Mouse (Mus musculus) heart, adult 18-20 months (tissue): ENCODE data around the gene Olfr322. TPM values are rescaled to one million over a fixed set of nuclear protein-coding genes. Genes with fewer than 3 reads are reported as not detected.
"Not testable (repeated sequence)": the region's sequence is repeated elsewhere in the genome, so short reads cannot be mapped to it uniquely, and the experiment has no call there.

Source experiments
- DNase-seq, 2 experiments: peaks; one replicate each; pipeline ENCODE4 v3.0.0; 2021 to 2022; ENCODE audit warnings: mixed read lengths in 1 of 2
- long read RNA-seq, 2 experiments: library from polyadenylated mRNA; stranded (forward); transcript quantifications; one replicate each; pipeline ENCODE4 v2.0.0; 2021
- total RNA-seq, 2 experiments: library from RNA; stranded (reverse); gene quantifications; 2 replicates each; pipeline ENCODE4 v1.2.3; 2021

The Olfr322 gene
- not detected for total RNA-seq
- long read RNA-seq, experiment 1: 0 reads
- long read RNA-seq, experiment 2: 0 reads

DNA sequence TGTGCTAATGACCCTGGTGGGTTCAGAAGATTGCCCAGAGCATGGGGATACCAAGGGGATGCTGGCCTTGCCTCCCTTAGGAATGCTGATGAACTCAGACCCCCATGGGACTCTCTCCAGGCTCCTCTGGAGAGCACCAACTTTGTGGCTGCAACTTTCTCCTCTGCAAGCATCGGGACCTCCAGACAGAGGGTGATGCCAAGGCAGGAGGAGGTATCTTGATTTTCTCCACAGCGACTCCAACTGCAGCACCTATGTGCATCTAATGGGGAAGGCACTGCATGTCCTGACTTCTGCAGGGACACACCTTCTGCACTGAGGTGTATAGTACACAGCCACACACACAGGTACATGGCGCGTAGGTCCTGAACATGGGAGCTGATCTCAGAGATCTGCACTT lies at the start of gene Olfr322:
Olfr322 (plus strand) TSS at position 187 of the 400 bp plus-strand sequence.
- no peak for DNase-seq

GRCm38 (mm10) chr11:58613359-58613758 lies 45.2 kb upstream of the Olfr322 start:
- no peak for DNase-seq

DNA sequence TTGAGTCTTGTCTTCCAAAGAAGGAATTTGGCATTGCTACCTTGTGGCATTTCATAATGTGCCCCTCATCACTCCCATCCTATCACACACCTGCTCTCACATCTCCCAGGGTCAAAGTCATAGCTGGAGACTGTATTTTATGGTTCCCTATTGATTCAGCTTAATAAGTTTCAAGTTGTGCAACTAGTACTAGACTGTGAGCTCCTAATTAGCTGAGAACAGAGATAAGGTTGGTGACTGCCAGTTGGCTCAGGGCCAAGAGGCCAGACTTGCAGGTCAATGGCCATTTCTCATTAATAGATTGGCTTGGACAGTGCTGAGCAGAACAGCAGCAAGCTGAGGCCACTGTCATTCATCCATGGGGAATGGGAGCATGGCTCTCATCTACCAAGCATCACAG lies 44.1 kb upstream of the Olfr322 start:
- DNase-seq: no peak

DNA sequence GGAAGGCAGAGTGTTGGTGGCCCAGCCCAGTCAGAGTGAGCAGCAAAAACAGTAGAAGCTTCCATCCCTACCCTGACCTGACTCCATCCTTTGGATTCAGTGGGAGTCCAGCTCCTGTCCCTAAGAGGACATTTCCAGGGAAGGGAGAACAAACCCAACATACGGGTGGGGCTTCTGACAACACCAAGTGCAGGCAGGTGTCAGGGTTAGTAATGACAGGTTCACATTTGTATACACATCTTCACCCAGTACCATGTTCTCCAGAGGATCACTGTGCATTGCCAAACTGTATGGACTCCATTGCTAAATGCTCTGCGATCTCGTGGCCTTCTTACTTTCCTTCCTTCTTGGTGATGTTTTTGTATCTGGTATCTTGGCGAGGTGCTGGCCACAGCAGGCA lies 42.6 kb upstream of the Olfr322 start, which contains the start of gene 2210407C18Rik:
2210407C18Rik (minus strand) TSS at position 101 of the 400 bp plus-strand sequence.
- no peak for DNase-seq

GRCm38 (mm10) chr11:58618369-58618768 lies 40.2 kb upstream of the Olfr322 start:
- peak in 1 of 2 experiments; percentile 16 for DNase-seq

GRCm38 (mm10) chr11:58618793-58619192 lies 39.8 kb upstream of the Olfr322 start:
- DNase-seq: no peak

DNA sequence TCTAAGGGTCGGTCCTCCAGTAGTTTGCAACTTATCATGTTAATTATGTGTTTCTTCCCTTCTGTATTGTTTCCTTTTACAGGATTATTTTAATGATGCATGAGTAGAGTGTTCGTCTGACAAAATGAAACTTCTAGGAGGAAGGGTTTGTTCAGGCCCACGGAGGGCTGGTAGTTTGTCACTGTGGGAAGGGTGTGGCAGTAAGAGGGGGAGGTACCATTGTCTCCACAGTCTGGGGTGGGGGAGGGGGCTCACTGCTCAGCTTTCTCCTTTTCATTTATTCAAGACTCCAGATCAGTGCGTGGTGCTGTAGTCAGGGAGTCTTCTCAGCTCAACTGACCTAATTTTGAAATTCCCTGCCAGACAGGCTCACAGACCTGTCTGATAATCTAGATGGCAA lies 32.4 kb upstream of the Olfr322 start:
- no peak for DNase-seq

DNA sequence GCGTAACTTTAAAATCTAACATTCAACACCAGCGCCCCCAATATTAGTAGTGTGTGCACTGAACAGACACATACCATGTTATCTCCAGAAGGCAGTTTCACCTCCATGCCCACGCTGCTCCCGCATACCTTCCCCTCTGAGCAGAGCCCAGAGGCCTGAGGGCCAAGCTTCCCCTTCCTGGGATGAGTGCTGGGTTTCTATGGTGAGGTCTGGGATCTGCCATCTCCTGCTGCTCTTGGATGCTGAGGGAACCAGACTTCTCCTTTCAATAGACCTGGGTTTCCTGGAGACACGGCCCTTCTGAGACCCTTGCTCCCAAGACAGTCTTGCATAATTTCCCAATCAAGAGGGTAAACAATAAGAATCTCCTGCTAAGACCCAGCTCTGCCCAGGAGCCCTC lies 28.2 kb upstream of the Olfr322 start, which contains the start of gene Olfr323:
Olfr323 (minus strand) TSS at position 101 of the 400 bp plus-strand sequence.
- no peak for DNase-seq

GRCm38 (mm10) chr11:58634878-58635277 lies 23.7 kb upstream of the Olfr322 start:
- DNase-seq: no peak

DNA sequence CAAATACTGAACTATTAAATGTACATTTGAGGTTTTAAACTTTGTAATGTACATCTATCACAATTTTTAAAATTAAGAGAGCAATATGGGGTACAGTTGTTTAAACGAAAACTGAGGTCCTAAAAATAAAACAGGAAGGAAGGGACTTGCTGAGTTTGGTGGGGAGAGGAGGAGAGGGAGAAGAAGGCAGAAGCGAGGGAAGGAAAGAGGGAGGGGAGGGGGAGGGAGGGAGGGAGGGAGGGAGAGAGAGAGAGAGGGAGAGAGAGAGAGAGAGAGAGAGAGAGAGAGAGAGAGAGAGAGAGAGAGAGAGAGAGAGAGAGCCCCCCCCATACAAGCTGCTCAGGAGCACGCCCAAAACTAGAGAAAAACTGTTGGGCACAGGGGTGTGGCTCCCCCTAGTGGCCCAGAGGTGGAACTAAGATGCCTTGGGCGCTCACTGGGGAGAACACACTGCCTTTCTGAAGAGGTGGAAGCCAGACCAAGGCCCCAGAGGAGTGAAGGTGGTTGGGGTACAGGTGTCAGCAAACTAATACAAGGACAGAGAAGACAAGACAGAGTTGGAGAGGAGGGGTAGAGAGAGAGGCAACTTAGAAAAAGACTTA lies 22.1 kb upstream of the Olfr322 start:
- DNase-seq: peak; percentile 53 to 67

DNA sequence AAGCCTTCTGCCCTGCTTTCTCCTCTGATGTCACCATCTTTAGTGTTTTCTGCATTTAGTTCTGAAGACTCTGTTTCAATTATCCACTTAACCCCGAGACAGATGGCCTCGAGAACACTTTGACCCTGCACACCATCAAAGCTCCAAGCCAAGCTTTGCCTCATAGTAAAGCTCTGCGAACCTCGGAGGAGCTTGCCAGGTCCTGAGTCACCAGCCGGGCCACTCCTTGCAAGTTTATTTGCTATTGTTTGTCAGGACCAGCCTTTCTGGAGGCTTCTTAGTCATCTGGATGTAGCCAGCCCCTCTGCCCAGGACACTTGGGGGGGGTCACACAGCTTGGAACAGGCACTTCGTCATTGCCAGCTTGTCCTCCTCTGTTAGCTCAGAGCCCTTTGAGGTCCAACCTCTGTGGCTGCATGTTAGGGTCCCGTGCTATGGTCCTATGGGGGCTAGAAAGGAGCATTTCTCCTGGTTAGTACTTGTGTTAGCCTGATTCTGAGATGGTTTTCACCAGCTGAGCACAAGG lies 20.3 kb upstream of the Olfr322 start:
- DNase-seq: peak in 1 of 2 experiments; percentile 32

DNA sequence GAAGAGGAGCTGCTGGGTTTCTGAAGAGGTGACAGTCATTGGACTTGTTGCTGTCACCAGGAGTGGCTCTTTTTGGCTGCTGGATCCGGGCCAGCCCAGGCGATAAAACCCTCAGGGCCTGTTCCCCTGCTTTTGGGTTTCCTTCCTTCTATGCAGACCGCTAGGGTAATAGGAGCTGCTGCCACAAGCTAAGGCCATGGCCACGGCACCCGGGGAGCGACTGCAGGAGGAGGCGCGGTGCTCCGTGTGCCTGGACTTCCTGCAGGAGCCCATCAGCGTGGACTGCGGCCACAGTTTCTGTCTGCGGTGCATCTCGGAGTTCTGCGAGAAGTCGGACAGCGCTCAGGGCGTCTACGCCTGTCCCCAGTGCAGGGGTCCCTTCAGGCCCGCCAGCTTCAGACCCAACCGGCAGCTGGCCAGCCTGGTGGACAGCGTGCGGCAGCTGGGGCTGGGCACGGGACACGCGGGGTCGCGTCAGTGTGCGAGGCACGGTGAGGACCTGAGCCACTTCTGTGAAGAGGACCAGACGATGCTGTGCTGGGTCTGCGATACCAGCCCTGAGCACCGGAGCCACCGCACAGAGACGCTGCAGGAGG lies 18.2 kb upstream of the Olfr322 start, which contains the start of gene Trim58:
Trim58 (plus strand) TSS at position 194 of the 596 bp plus-strand sequence.
- DNase-seq: no peak

DNA sequence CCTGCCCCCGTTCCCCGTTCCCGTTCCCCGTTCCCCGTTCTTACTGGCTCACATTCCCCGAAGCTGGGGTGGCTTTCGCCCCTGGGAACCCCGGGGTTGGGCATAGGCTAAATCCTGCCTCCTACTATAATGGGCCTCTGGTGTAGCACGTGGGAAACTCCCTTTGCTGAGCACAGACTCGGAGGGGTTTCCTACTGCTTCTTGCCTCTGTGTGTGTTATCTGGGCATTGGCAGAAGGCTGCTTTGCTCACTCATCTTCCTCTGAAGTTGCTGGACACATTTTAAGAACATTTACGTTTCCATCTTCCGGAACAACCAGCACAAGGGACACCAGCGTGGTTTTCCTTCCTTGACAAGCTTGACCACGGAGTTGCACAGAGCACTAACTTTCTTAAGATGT lies 17.5 kb upstream of the Olfr322 start:
- DNase-seq: no peak

DNA sequence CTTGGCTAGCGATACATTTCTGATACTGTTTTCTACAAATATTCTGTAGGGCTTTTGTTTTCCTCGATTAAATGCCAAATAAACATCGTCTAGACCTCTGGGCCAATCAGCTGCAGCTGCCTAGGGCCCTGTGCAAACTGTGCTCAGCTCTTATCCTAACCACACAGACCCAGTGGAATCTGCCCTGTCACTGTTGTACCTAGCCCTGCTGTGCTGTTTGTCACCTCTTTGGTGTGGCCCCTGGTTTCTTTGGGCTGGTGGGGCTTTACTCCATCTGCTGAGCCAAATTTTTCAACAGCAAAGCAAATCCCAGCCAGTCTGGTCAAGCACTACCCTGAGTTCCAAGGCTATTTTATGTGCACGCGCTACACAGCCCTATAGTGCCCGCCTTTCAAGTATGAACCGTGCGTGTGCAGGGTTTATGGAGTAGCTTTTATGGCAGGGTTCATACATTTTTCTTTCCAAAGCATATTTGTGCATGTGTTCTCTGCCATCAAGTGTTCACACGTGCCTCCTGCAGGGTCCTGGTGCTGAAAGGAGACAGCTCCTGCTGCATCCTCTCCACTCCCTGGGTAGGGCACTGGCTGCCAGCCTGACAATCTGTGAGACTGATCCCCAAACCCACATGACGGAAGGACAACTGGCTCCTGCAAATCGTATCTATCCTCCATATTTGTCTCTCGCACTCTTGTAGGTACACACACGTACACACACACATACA lies 16.8 kb upstream of the Olfr322 start:
- DNase-seq: no peak

- peak in 1 of 2 experiments; percentile 45 for DNase-seq
These were observed 15.2 kb upstream of the Olfr322 start for GRCm38 (mm10) chr11:58643350-58643749.

DNA sequence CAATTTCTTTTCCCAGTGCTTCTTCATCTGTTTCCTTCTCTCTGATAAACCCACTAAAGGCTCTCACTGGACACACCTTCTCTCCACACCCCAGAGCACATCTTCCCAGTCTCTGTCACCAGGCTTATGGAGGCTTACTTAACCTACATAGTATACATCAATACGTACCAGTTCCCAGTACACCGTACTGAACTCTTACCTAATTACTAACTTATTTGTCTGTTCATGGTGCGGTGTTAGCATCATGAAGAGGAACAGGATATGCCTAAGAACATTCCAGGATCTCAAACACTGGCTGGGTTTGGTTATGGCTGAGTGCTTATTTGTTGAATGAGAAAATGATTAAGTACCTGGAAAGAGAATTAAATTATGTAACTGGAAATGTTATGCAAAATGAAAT lies 3.4 kb upstream of the Olfr322 start:
- DNase-seq: no peak

DNA sequence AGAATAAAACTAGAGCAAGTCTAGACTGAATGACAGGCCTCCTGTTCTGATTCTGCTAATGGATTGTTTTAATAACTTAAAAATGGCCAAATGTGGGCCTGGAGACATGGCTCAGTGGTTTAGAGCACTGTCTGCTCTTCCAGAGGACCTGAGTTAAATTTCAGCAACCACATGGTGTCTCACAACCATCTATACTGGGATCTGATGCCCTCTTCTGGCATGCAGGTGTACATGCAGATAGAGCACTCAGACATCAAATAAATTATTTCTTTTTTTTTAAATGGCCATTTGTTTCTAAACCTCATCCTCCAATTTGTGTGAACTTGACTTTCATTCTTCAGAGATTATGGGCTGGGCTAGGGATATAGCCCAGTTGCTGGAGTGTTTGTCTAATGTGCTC lies 10.7 kb downstream of the Olfr322 start:
- no peak for DNase-seq

- DNase-seq: no peak
These were observed 13.2 kb downstream of the Olfr322 start for GRCm38 (mm10) chr11:58671825-58672224.

DNA sequence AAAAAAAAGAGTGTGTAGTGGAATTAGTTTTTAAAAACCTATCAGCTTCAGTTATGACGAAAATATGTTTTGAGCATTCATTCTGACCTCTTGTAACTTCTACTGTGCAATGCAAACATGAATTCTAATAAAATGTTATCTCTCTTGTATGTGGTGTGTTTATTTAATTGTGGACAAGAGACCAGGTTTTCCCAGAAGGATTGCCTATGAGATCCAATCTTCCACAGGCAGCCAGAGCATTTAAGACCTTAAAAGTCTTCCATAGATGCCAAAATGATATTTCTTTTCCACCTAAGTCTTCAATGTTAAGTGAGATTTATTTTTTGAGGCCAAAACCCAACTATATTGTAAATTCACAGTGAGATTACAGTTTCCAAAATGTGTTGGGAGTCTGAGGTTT lies 22.2 kb downstream of the Olfr322 start, which contains the start of gene Olfr320:
Olfr320 (plus strand) TSS at position 301 of the 400 bp plus-strand sequence.
- DNase-seq: no peak

GRCm38 (mm10) chr11:58698862-58699261 lies 40.3 kb downstream of the Olfr322 start, which contains the start of gene Olfr319:
TSS of gene Olfr319 (plus strand) at chr11:58699162.
- DNase-seq: no peak

DNA sequence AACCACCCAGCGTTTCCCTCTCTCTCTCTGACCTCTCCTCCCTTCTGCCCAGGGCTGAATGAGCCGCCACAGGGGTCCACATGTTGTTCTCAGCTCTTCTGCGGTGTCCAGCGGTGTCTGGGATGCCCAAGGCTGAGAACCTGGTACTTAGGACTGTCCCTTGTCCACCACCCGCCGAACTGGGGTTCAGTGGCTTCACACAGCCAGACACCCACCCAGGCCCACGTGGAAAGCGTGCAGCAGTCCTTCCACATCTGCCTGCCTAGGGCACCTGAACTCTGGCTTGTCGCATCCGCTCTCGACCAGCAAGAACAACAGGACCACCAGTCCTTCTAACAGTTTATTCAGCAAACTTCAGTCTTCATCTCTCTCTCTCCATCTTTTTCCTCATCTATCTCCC lies 50.5 kb downstream of the Olfr322 start:
- DNase-seq: no peak

DNA sequence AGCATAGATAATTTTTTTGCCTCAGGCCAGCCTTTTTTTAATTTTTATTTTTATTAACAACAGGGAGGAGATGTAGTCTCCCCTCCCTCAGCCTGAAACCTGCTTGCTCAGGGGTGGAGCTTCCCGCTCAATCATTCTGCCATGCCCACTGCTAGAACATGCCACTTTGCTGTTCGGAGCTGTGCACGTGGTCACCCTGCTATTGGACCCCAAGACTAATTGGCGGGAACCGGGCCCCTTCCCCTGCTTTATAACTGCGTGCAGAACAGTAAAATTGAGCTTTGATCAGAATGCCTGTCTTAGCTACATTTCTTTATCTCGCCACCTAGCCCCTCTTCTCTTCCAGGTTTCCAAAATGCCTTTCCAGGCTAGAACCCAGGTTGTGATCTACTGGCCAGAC lies 59.1 kb downstream of the Olfr322 start:
- not testable (repeated sequence) for DNase-seq
